Mouse (Mus musculus) lung, adult 2 months (tissue): ENCODE measurements around the gene Gm37240. TPM values are rescaled to one million over a fixed set of nuclear protein-coding genes. Genes with fewer than 3 reads are reported as not detected.

Experiments
- DNase-seq: peaks from one replicate; pipeline ENCODE4 v3.0.0; 2022
- H3K4me1 ChIP-seq: fragments of 200-500 bp; 2 replicates; pipeline ENCODE4 v1.6.1; 2011; ENCODE audit warnings: low read length; ENCODE audit not compliant: control insufficient read depth, insufficient read depth
- H3K4me3 ChIP-seq: fragments of 200-500 bp; replicated peaks from 2 replicates; pipeline ENCODE3; 2011; ENCODE audit warnings: low read depth, mild to moderate bottlenecking, control low read depth, low read length; ENCODE audit errors: extremely low read depth
- CTCF ChIP-seq: fragments of 200-500 bp; IDR thresholded peaks from 2 replicates; pipeline ENCODE4 v1.5.1; 2011; ENCODE audit warnings: mild to moderate bottlenecking, low read length, control low read depth; ENCODE audit not compliant: insufficient read depth
- POLR2A ChIP-seq: fragments of 200-500 bp; IDR thresholded peaks from 2 replicates; pipeline ENCODE4 v1.6.1; 2011; ENCODE audit warnings: low read depth, mild to moderate bottlenecking, control low read depth, low read length, borderline replicate concordance; ENCODE audit errors: extremely low read depth
- WGBS: fragments of 180-500 bp; shearing (Covaris S2); methylation state at CpG from one replicate; pipeline ENCODE4 v1.1.7; 2018; 5-methylcytosine and 5-hydroxymethylcytosine counted together
- polyA plus RNA-seq: library from polyadenylated mRNA; depleted of rRNA; stranded (reverse); fragments of >200 nt; gene quantifications from 2 replicates; pipeline ENCODE4 v1.2.3, GENCODE M21; 2012; rRNA removed

The Gm37240 gene
- polyA plus RNA-seq, 1 experiment, result 16.9 TPM

DNA sequence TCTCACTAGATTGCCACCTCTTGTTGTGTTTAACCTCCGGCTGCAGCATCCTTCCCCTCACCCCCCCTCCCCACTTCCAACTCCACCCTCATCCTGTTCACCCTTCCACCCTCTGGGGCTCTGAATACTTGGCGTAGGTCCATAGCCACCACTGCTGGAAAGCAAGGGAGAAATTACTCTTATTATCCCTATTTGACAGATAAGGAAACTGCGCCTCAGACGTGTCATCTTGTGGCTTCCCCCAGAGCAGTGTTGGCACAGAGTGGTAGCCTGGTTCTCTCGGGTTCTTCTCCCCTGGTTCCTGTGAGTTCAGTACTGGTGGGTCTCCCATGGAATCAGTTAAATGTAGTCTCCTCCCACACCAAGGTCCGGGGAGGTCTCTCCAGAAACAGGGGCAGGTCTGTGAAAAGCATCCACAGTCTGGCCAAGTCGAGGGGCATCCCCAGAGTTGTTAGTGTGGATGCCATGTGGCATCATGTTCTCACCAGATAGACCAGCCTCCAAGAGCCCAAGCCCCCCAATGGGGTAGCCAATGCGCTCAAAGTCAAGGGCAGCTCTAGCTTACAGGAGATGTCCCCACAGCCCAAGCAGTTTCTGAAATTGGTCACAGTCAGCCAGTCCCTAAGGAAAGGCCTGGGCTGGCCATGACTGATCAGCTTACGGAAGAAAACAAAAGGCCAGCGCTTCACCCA lies 1419.8 kb downstream of the Gm37240 start:
- H3K4me3 ChIP-seq, result no peak overlapping the region
- no peak for TF ChIP-seq POLR2A
- TF ChIP-seq CTCF, result no peak
- WGBS, result 40% methylated on average over 10 of the region's 10 CpGs
- H3K4me1 ChIP-seq, result 0 out of 2 replicates have a peak, but pooled peaks cover 2% of the 10 kb centered on the region
- DNase-seq, result no peak

DNA sequence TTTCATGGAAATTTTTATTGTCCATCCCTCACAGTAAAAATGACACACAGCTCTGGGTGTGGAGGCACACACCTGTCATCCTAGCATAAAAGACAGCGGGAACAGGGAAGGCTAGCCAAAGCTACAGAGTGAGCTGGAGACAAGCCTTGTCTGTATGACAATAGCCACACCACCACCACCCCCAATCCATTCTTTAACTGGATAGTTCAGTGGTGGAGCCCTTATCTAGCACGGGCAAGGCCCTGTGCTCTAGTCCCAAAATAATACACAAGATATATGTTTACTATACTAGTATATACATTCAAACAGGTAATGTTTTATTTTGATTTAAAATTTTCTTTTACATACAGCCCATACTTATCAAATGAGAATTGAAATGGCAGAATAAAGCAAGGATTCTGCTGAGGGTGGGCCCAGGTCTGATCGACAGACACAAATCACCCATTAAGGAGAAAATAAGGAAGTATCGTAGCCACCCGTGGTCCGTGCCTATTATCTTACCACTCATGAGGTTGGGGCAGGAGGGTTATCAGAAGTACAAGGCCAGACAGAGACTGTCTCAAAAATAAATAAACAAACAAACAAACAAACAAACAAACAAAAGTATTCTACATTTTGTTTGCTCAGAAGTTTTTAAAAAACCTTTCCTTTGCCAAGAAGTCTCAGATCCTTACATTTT lies 1421.4 kb downstream of the Gm37240 start:
- H3K4me1 ChIP-seq, result peaks cover 9% of the 10 kb centered on the region; the same call in 1 of the 2 replicates
- WGBS, result 79% methylated on average over 6 of the region's 6 CpGs

DNA sequence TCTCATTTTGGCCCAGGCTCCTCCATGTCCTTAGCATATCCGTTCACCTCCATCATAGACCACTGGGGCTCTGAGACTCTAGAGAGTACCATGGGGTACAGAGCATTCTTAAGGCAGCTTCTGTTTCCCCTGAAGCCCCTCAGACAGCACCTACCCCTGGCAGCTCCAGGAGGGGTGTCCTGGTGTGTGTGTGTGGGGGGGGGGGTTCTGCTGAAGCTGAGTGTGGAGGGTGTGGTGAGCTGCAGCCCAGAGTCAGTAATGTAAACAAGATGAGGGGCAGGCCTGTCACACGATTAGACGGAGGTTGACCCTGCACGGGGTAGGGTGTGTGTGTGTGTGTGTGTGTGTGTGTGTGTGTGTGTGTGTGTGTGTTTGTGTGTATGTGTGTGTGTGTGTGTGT lies 1425.6 kb downstream of the Gm37240 start:
- WGBS, result 33% methylated on average over 4 of the region's 4 CpGs
- TF ChIP-seq CTCF (no peak), POLR2A (no peak)
- Histone ChIP-seq H3K4me3 (no peak overlapping the region), H3K4me1 (peaks cover 13% of the 10 kb centered on the region)
- DNase-seq, result no peak

More for the DNA sequence above, 1421.4 kb downstream of the Gm37240 start:
- TF ChIP-seq POLR2A, result no peak
- TF ChIP-seq CTCF, result no peak
- no peak for DNase-seq
- no peak overlapping the region for H3K4me3 ChIP-seq

DNA sequence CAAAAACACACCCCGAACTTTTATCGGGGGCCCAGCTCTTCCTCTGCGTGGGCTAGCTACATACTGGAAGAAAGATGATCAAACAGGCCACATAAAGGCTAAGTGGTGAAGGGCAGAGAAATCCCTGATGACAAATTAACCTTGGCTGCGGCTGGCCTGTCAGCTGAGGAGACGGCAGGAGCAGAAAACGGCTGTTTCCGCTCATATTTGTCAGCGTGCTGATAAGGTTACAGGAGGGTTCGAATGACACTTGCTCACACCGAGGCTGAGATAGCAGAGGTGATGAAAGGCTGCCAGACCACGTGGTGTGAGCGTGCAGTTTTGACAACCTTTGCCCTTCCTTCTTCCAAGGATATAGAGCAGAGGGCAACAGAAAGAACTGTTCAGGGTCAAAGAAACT lies 1426.4 kb downstream of the Gm37240 start:
- no peak overlapping the region for H3K4me3 ChIP-seq
- no peak for DNase-seq
- TF ChIP-seq POLR2A (no peak), CTCF (no peak)
- peaks cover 16% of the 10 kb centered on the region for H3K4me1 ChIP-seq
- WGBS, result 10% methylated on average over 12 of the region's 12 CpGs

DNA sequence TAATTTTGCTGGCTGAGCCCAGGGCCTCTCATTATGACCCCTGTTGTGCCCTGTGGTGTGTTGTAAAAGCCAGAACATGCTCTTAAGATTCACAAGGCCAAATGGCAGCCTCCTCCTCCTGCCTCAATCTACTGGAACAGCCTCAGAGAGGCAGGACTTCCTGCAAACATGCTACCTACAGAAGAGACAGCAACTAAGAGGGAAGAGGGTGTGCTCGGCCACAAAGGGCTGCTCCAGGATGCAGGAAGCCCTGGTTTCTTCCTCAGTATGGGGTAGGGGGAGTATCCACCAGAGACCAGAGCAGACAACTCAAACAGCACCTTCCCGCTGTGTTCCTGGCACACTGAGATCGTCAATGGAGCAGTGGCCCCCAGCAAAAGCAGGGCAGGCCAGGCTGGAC lies 1426.8 kb downstream of the Gm37240 start:
- WGBS, result 35% methylated on average over 3 of the region's 3 CpGs
- DNase-seq, result no peak
- Histone ChIP-seq H3K4me3 (no peak overlapping the region), H3K4me1 (peaks cover 20% of the 10 kb centered on the region)
- TF ChIP-seq POLR2A, result no peak
- TF ChIP-seq CTCF, result no peak

DNA sequence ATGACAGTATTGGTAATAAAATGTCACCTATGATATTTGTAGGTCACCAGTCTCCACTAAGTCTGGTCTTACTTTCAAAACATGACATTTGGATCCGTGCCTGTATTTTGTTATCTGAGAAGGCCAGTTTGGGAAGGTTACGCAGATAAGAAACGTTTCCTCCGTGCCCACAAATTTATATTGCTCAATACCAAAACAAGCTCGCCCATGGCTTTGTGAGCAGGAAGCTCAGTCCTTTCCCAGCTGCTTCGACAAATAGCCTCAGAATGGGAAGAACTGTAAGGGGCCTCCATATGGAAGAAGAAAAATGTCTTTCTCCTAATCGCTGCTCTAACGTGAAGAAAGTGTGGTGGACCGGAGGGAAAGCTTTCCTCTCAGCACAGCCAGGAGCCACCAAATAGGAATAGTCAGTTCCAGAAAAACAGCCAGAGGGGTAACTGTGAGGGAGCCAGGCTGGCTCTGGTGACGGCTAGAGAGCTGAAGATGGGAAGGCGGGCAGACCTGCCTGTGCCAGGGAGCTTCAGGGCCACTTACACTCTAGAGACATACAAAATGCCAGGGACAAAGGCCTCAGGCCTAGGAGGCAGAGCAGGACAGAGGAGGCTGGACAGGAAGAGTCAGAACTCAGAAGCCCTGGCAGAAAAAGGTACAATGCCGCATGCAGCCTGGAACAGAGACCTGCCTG lies 1431.4 kb downstream of the Gm37240 start:
- TF ChIP-seq CTCF (no peak), POLR2A (no peak)
- H3K4me3 ChIP-seq, result no peak overlapping the region
- peaks cover 15% of the 10 kb centered on the region for H3K4me1 ChIP-seq
- DNase-seq, result no peak
- 30% methylated on average over 12 of the region's 12 CpGs for WGBS

DNA sequence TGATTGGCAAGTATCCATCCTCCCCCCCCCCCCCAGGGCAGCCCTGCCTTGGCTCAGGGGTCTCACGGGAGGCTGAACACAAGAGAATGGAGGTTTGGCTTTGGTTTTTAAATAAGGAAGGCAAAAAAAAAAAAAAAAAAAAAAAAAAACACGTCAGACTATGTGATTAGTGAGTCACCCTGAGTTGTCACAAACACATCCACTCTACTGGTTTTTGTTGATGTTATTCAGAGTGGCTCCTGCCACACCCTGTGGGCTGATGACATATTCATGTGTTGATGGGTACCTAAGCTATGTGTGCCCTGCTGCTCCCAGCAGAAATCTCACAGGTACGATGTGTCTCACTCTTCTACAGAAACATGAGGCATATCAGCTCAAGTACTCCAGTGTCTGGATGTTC lies 1436.7 kb downstream of the Gm37240 start:
- Histone ChIP-seq H3K4me1 (peaks cover 6% of the 10 kb centered on the region), H3K4me3 (no peak overlapping the region)
- TF ChIP-seq POLR2A, result no peak
- no peak for TF ChIP-seq CTCF
- 45% methylated on average over 3 of the region's 3 CpGs for WGBS
- no peak for DNase-seq

DNA sequence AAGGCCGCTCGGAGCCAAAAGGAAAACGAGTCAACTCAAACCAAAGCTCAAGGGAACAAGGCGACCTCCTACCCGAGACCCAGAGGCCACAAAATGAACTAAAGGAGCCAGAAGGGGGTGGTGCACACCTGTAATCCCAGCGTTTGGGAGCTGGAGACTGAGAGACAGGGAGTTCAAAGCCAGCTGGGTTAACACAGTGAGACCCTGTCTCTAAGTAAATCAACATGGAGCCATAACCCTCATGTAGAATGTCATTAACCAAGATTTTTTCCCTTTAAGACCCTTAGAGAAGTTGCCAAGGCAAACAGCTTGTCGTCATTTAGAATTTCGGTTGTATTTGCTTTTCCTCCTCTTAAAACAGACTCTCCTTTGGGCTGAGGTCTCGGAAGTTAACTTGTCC lies 1438.3 kb downstream of the Gm37240 start:
- 81% methylated on average over 9 of the region's 9 CpGs for WGBS
- H3K4me3 ChIP-seq, result no peak overlapping the region
- DNase-seq, result no peak
- H3K4me1 ChIP-seq, result peaks cover 5% of the 10 kb centered on the region
- TF ChIP-seq POLR2A (no peak), CTCF (no peak)

DNA sequence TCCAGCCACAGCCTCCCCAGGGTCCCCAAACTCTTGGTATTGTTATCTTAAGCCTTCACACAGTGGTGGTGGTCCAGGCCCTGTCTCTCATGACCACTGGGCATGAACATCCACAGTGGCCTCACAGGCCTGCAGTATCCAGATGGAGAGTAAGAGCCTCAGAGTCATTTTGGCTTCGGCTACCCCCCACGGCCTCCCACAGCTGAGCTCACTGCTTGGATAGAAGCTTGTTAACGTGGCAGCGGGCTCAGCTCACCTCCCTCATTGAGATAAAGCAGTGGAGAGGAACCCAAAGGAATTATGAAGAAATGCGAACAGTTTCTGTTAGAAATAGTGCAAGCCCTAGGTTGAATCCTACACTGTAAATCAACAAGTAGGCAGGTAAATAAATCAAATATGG lies 1439.5 kb downstream of the Gm37240 start:
- no peak overlapping the region for H3K4me3 ChIP-seq
- H3K4me1 ChIP-seq, result peaks cover 5% of the 10 kb centered on the region
- TF ChIP-seq CTCF (no peak), POLR2A (no peak)
- DNase-seq, result no peak
- WGBS, result 74% methylated on average over 5 of the region's 5 CpGs

Other genes starting within 250 kb of the Gm37240 start
- 9.8 and 14.0 TPM in 2 replicates for gene Fam160a1, start 70.2 kb downstream of the Gm37240 start, polyA plus RNA-seq
- 1.9 and 2.6 TPM in 2 replicates for gene Glt28d2, start within 50 bp of the Gm37240 start, polyA plus RNA-seq
- gene Sh3d19, start 83.6 kb upstream of the Gm37240 start, polyA plus RNA-seq, result 64.7 and 96.6 TPM in 2 replicates
- not detected in 2 replicates for gene Prss48, start 115.0 kb upstream of the Gm37240 start, polyA plus RNA-seq